10 mouse cellular contexts compared by ENCODE assay signal in the genomic region with DNA sequence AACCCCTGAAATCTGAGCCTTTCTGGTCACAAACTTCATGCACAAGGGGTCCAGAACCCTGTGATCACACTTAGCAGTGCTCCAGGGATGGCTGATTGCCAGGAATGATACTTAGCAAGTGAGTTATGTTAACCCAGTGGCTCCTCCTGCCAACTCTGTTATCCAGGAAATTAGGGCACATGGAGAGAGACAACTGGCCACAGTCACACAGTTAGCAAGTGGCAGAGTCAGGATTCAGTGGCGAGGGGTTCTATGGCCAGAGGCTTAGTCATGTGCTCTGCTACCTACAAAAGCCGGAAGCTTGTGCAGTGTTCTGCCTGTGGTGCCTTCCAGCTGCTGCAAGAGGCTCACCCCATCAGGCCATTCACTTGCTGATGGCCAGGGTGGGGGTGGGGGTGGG.
A peak's percentile ranks its signal among the peaks of the same experiment; 100 is the strongest.
DNase-seq lines count a peak whose midpoint lies in the region; ATAC-seq lines count a peak whose summit lies in the region.
"Had no signal": no experiment of that assay in that cellular context is flagged by ENCODE, and none has a peak within 500 bp of the region (broad histone marks: within the 10 kb centered on the region; RNA-seq: fewer than 3 reads in every experiment).

No protein-coding gene starts in this region.

- H3K27ac ChIP-seq in hindbrain, embryonic 16.5 days (ENCODE audit: low read depth, low read length), result no peak overlapping the region
- H3K27ac ChIP-seq in hindbrain, embryonic 11.5 days (ENCODE audit: low read depth, low read length), result no peak overlapping the region
- H3K27ac ChIP-seq in neural tube, embryonic 12.5 days, result no peak overlapping the region
- H3K27ac ChIP-seq in stomach, embryonic 16.5 days (ENCODE audit: low read length), result no peak overlapping the region
- H3K27ac ChIP-seq: embryonic facial prominence, embryonic 15.5 days; liver, embryonic 12.5 days had no signal

- H3K4me2 ChIP-seq in hindbrain, embryonic 16.5 days (ENCODE audit: low read length), result no peak overlapping the region
- no peak overlapping the region for H3K4me2 ChIP-seq in hindbrain, embryonic 11.5 days (replicated peaks; ENCODE audit: low read depth, low read length)
- H3K4me2 ChIP-seq in neural tube, embryonic 12.5 days (replicated peaks), result no peak overlapping the region
- H3K4me2 ChIP-seq in stomach, embryonic 16.5 days (ENCODE audit: low read depth, low read length), result no peak overlapping the region
- H3K4me2 ChIP-seq: embryonic facial prominence, embryonic 15.5 days; liver, embryonic 12.5 days had no signal

- H3K9me3 ChIP-seq in hindbrain, embryonic 16.5 days (ENCODE audit: control insufficient read depth, low read length), result no peaks in the 10 kb centered on the region
- H3K9me3 ChIP-seq in hindbrain, embryonic 11.5 days (ENCODE audit: control insufficient read depth, low read length), result no peaks in the 10 kb centered on the region
- no peaks in the 10 kb centered on the region for H3K9me3 ChIP-seq in neural tube, embryonic 12.5 days
- no peaks in the 10 kb centered on the region for H3K9me3 ChIP-seq in stomach, embryonic 16.5 days (replicated peaks; ENCODE audit: control insufficient read depth, low read length)
- H3K9me3 ChIP-seq: embryonic facial prominence, embryonic 15.5 days; liver, embryonic 12.5 days had no signal

- H3K4me1 ChIP-seq in hindbrain, embryonic 16.5 days (ENCODE audit: control insufficient read depth, insufficient read depth, low read depth, low read length), result peaks cover 28% of the 10 kb centered on the region
- H3K4me1 ChIP-seq in hindbrain, embryonic 11.5 days (replicated peaks; ENCODE audit: control insufficient read depth, insufficient read depth, low read length), result no peaks in the 10 kb centered on the region
- H3K4me1 ChIP-seq in neural tube, embryonic 12.5 days, result peaks cover 16% of the 10 kb centered on the region
- H3K4me1 ChIP-seq in stomach, embryonic 16.5 days (ENCODE audit: control insufficient read depth, insufficient read depth, low read length), result no peaks in the 10 kb centered on the region
- H3K4me1 ChIP-seq: liver, embryonic 12.5 days had no signal

- 56% methylated on average over 2 of the region's 2 CpGs for WGBS in hindbrain, embryonic 16.5 days
- 55% methylated on average over 2 of the region's 2 CpGs for WGBS in hindbrain, embryonic 11.5 days
- 64% methylated on average over 2 of the region's 2 CpGs for WGBS in neural tube, embryonic 12.5 days
- 67% methylated on average over 2 of the region's 2 CpGs for WGBS in stomach, embryonic 16.5 days

- H3K27me3 ChIP-seq in hindbrain, embryonic 16.5 days (replicated peaks; ENCODE audit: control insufficient read depth, insufficient read depth, low read length), result no peaks in the 10 kb centered on the region
- no peaks in the 10 kb centered on the region for H3K27me3 ChIP-seq in hindbrain, embryonic 11.5 days (ENCODE audit: control insufficient read depth, insufficient read depth, low read length)
- H3K27me3 ChIP-seq in neural tube, embryonic 12.5 days (replicated peaks), result no peaks in the 10 kb centered on the region
- H3K27me3 ChIP-seq in stomach, embryonic 16.5 days (ENCODE audit: control insufficient read depth, insufficient read depth, low read length), result no peaks in the 10 kb centered on the region
- H3K27me3 ChIP-seq: embryonic facial prominence, embryonic 15.5 days; liver, embryonic 12.5 days had no signal

- peak; percentile 30 for DNase-seq in adrenal gland, postnatal 10 days
- DNase-seq in adrenal gland, adult 8-10 months, result no peak
- DNase-seq in hindbrain, embryonic 11.5 days (ENCODE audit: low spot score), result no peak
- DNase-seq in neural tube, embryonic 10.5 days (ENCODE audit: extremely low spot score, low spot score), result no peak
- no peak for DNase-seq in thymus, postnatal 25 days

- no peaks in the 10 kb centered on the region for H3K36me3 ChIP-seq in hindbrain, embryonic 16.5 days (ENCODE audit: control insufficient read depth, insufficient read depth, low read length)
- H3K36me3 ChIP-seq in hindbrain, embryonic 11.5 days (ENCODE audit: control insufficient read depth, insufficient read depth, low read length), result no peaks in the 10 kb centered on the region
- H3K36me3 ChIP-seq in neural tube, embryonic 12.5 days, result no peaks in the 10 kb centered on the region
- H3K36me3 ChIP-seq in stomach, embryonic 16.5 days (ENCODE audit: control insufficient read depth, insufficient read depth, low read length), result no peaks in the 10 kb centered on the region
- H3K36me3 ChIP-seq: embryonic facial prominence, embryonic 15.5 days; liver, embryonic 12.5 days had no signal

- H3K9ac ChIP-seq in hindbrain, embryonic 16.5 days (ENCODE audit: low read depth, low read length), result no peak overlapping the region
- H3K9ac ChIP-seq in hindbrain, embryonic 11.5 days (ENCODE audit: low read depth, low read length), result no peak overlapping the region
- no peak overlapping the region for H3K9ac ChIP-seq in neural tube, embryonic 12.5 days
- H3K9ac ChIP-seq in stomach, embryonic 16.5 days (ENCODE audit: low read length), result no peak overlapping the region
- H3K9ac ChIP-seq: embryonic facial prominence, embryonic 15.5 days; liver, embryonic 12.5 days had no signal

- ATAC-seq in hindbrain, embryonic 16.5 days, result peak; percentile 52
- ATAC-seq in hindbrain, embryonic 11.5 days (ENCODE audit: low FRiP score), result no peak
- ATAC-seq in neural tube, embryonic 12.5 days (ENCODE audit: low FRiP score, low read depth), result peak; percentile 45; the same call in 1 of the 2 replicates
- ATAC-seq in stomach, embryonic 16.5 days (ENCODE audit: insufficient read depth, low FRiP score), result peak; percentile 25; the same call in 1 of the 2 replicates
- ATAC-seq: liver, embryonic 12.5 days had no signal

- no peak overlapping the region for H3K4me3 ChIP-seq in hindbrain, embryonic 16.5 days (ENCODE audit: low read length)
- no peak overlapping the region for H3K4me3 ChIP-seq in hindbrain, embryonic 11.5 days (ENCODE audit: low read depth, low read length)
- H3K4me3 ChIP-seq in neural tube, embryonic 12.5 days, result no peak overlapping the region
- no peak overlapping the region for H3K4me3 ChIP-seq in stomach, embryonic 16.5 days (replicated peaks; ENCODE audit: low read length)
- H3K4me3 ChIP-seq: embryonic facial prominence, embryonic 15.5 days; liver, embryonic 12.5 days had no signal
